Mouse (Mus musculus): ENCODE results near the gene Kank2. TPM values are rescaled to one million over a fixed set of nuclear protein-coding genes. Genes with fewer than 3 reads are reported as not detected.

The Kank2 gene
- total RNA-seq, 2 experiments from 2014 or later: 11.5 to 16.6 TPM

GRCm38 (mm10) chr9:21752252-21752792 is 46.2 kb downstream of the Kank2 start:
- TF ChIP-seq CTCF (IDR thresholded peaks at IDR 0.05): no peak
- intact Hi-C loops (cut with DNase I): no loop called here
- Histone ChIP-seq H3K4me3 (no peak overlapping the region), H3K27ac (peak overlapping the region; percentile 83)
- peak; percentile 71 for DNase-seq

GRCm38 (mm10) chr9:21751347-21751746 is 47.2 kb downstream of the Kank2 start:
- DNase-seq: peak; percentile 80
- peak overlapping the region; percentile 83 for H3K27ac ChIP-seq
- intact Hi-C loops (cut with DNase I): loop anchor here (1.0 kb wide), 2 partner anchors 53 to 120 kb away; no protein-coding TSS in a partner anchor
- H3K4me3 ChIP-seq: no peak overlapping the region
- TF ChIP-seq CTCF (IDR thresholded peaks at IDR 0.05): peak; percentile 71

GRCm38 (mm10) chr9:21750370-21750769 is 48.2 kb downstream of the Kank2 start:
- no peak overlapping the region for H3K27ac ChIP-seq
- DNase-seq: no peak
- intact Hi-C loops (cut with DNase I): no loop called here
- no peak overlapping the region for H3K4me3 ChIP-seq
- TF ChIP-seq CTCF (IDR thresholded peaks at IDR 0.05): no peak

- DNase-seq: no peak
- TF ChIP-seq CTCF (IDR thresholded peaks at IDR 0.05): no peak
- H3K4me3 ChIP-seq: no peak overlapping the region
- intact Hi-C loops (cut with DNase I): no loop called here
- no peak overlapping the region for H3K27ac ChIP-seq
These were observed 49.0 kb downstream of the Kank2 start for GRCm38 (mm10) chr9:21749382-21750118.

GRCm38 (mm10) chr9:21748491-21748890 is 50.1 kb downstream of the Kank2 start:
- H3K4me3 ChIP-seq: no peak overlapping the region
- intact Hi-C loops (cut with DNase I): no loop called here
- no peak for DNase-seq
- TF ChIP-seq CTCF (IDR thresholded peaks at IDR 0.05): no peak
- no peak overlapping the region for H3K27ac ChIP-seq

- H3K27ac ChIP-seq: no peak overlapping the region; the same call in 1 of the 2 replicates
- intact Hi-C loops (cut with DNase I): no loop called here
- TF ChIP-seq CTCF (IDR thresholded peaks at IDR 0.05): no peak
- no peak overlapping the region for H3K4me3 ChIP-seq
- DNase-seq: no peak
These were observed 50.5 kb downstream of the Kank2 start for GRCm38 (mm10) chr9:21748033-21748432.

- H3K27ac ChIP-seq: no peak overlapping the region
- H3K4me3 ChIP-seq: no peak overlapping the region
- intact Hi-C loops (cut with DNase I): no loop called here
- TF ChIP-seq CTCF (IDR thresholded peaks at IDR 0.05): no peak
- no peak for DNase-seq
These were observed 51.2 kb downstream of the Kank2 start for GRCm38 (mm10) chr9:21747238-21747774.

- no peak overlapping the region for H3K4me3 ChIP-seq
- H3K27ac ChIP-seq: no peak overlapping the region
- no peak for DNase-seq
- intact Hi-C loops (cut with DNase I): no loop called here
- no peak for TF ChIP-seq CTCF (IDR thresholded peaks at IDR 0.05)
These were observed 57.0 kb downstream of the Kank2 start for GRCm38 (mm10) chr9:21741514-21741913.

- H3K4me3 ChIP-seq: no peak overlapping the region
- H3K27ac ChIP-seq: no peak overlapping the region
- TF ChIP-seq CTCF (IDR thresholded peaks at IDR 0.05): no peak
- DNase-seq: no peak
- intact Hi-C loops (cut with DNase I): no loop called here
These were observed 58.1 kb downstream of the Kank2 start for GRCm38 (mm10) chr9:21740427-21740826.

GRCm38 (mm10) chr9:21738776-21739175 is 59.8 kb downstream of the Kank2 start:
- intact Hi-C loops (cut with DNase I): no loop called here
- no peak overlapping the region for H3K4me3 ChIP-seq
- TF ChIP-seq CTCF (IDR thresholded peaks at IDR 0.05): no peak
- DNase-seq: no peak
- H3K27ac ChIP-seq: no peak overlapping the region

- intact Hi-C loops (cut with DNase I): no loop called here
- no peak overlapping the region for H3K4me3 ChIP-seq
- no peak overlapping the region for H3K27ac ChIP-seq
- TF ChIP-seq CTCF (IDR thresholded peaks at IDR 0.05): no peak
- no peak for DNase-seq
These were observed 61.4 kb downstream of the Kank2 start for GRCm38 (mm10) chr9:21737188-21737587.

GRCm38 (mm10) chr9:21736580-21736979 is 62.0 kb downstream of the Kank2 start:
- intact Hi-C loops (cut with DNase I): no loop called here
- TF ChIP-seq CTCF (IDR thresholded peaks at IDR 0.05): no peak
- Histone ChIP-seq H3K27ac (no peak overlapping the region), H3K4me3 (no peak overlapping the region)
- DNase-seq: no peak

- no peak overlapping the region for H3K4me3 ChIP-seq
These were observed 63.4 kb downstream of the Kank2 start for GRCm38 (mm10) chr9:21735126-21735525.

More at GRCm38 (mm10) chr9:21735126-21735525, 63.4 kb downstream of the Kank2 start:
- no peak overlapping the region for H3K27ac ChIP-seq
- no peak for TF ChIP-seq CTCF (IDR thresholded peaks at IDR 0.05)
- DNase-seq: no peak
- intact Hi-C loops (cut with DNase I): no loop called here
